Mouse (Mus musculus): ENCODE measurements around the gene Ankdd1a. TPM values are rescaled to one million over a fixed set of nuclear protein-coding genes. Genes with fewer than 3 reads are reported as not detected.

Ankdd1a gene
- total and polyA plus RNA-seq, 3 experiments: 0.22 TPM; not detected in 2

DNA sequence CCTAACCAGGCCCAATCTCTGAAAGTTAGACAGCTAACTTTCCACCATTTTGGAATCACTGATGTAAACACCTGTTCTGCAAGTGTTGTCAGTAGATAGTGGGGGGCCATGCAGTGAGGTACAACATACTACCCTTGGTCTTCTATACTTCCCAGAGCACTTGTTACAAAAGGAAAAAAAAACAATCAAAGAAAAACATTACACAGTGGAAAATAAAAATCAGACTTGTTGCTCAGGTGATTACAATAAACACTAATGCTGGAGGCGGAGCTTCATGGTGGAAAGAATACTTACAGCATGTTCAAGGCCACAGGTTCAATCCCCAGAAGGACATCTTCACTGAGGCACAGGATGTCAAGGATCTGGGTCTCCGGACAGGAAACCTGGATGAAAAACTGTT is 32.7 kb upstream of the Ankdd1a start:
- H3K36me3 ChIP-seq (replicated peaks): peaks cover 39% of the 10 kb centered on the region
- no peak for DNase-seq (ENCODE audit: low spot score)
- peaks cover 73% of the 10 kb centered on the region for H3K4me1 ChIP-seq (ENCODE audit: insufficient read depth, low read depth, low read length)
- H3K4me3 ChIP-seq (ENCODE audit: low read depth, low read length): no peak overlapping the region
- TF ChIP-seq TAL1 (conservative IDR thresholded peaks at IDR 0.05; ENCODE audit: low read depth, low read length) (no peak), GATA2 (IDR thresholded peaks at IDR 0.05; ENCODE audit: borderline replicate concordance, low read depth, low read length) (no peak), GATA1 (IDR thresholded peaks at IDR 0.05; ENCODE audit: borderline replicate concordance, low read length) (no peak), POLR2AphosphoS5 (IDR thresholded peaks at IDR 0.05; ENCODE audit: insufficient replicate concordance, low read depth, low read length) (no peak), CTCF (IDR thresholded peaks at IDR 0.05; ENCODE audit: low read depth, low read length) (no peak)
- H3K27me3 ChIP-seq (ENCODE audit: insufficient read depth, low read length): no peaks in the 10 kb centered on the region; the same call in 1 of the 2 replicates
- H3K9me3 ChIP-seq (replicated peaks): no peaks in the 10 kb centered on the region
- ATAC-seq (ENCODE audit: extremely low read depth, insufficient number of reproducible peaks, low FRiP score, poor library complexity, severe bottlenecking): no peak

- ATAC-seq (ENCODE audit: extremely low read depth, insufficient number of reproducible peaks, low FRiP score, poor library complexity, severe bottlenecking): no peak
- no peak for DNase-seq (ENCODE audit: low spot score)
- Histone ChIP-seq H3K4me1 (ENCODE audit: insufficient read depth, low read depth, low read length) (peaks cover 73% of the 10 kb centered on the region), H3K9me3 (replicated peaks) (no peaks in the 10 kb centered on the region), H3K4me3 (ENCODE audit: low read depth, low read length) (no peak overlapping the region), H3K27me3 (ENCODE audit: insufficient read depth, low read length) (peaks cover under 1% of the 10 kb centered on the region; the same call in 1 of the 2 replicates), H3K36me3 (replicated peaks) (peaks cover 33% of the 10 kb centered on the region)
- TF ChIP-seq GATA2 (IDR thresholded peaks at IDR 0.05; ENCODE audit: borderline replicate concordance, low read depth, low read length) (no peak), TAL1 (conservative IDR thresholded peaks at IDR 0.05; ENCODE audit: low read depth, low read length) (no peak), POLR2AphosphoS5 (IDR thresholded peaks at IDR 0.05; ENCODE audit: insufficient replicate concordance, low read depth, low read length) (no peak), GATA1 (IDR thresholded peaks at IDR 0.05; ENCODE audit: borderline replicate concordance, low read length) (no peak), CTCF (IDR thresholded peaks at IDR 0.05; ENCODE audit: low read depth, low read length) (no peak)
These were observed 32.1 kb upstream of the Ankdd1a start for GRCm38 (mm10) chr9:65552141-65552540.

GRCm38 (mm10) chr9:65551035-65551434 is 31.0 kb upstream of the Ankdd1a start:
- no peak for TF ChIP-seq POLR2AphosphoS5 (IDR thresholded peaks at IDR 0.05; ENCODE audit: insufficient replicate concordance, low read depth, low read length)
- no peak for TF ChIP-seq TAL1 (conservative IDR thresholded peaks at IDR 0.05; ENCODE audit: low read depth, low read length)
- TF ChIP-seq GATA1 (IDR thresholded peaks at IDR 0.05; ENCODE audit: borderline replicate concordance, low read length): no peak
- TF ChIP-seq GATA2 (IDR thresholded peaks at IDR 0.05; ENCODE audit: borderline replicate concordance, low read depth, low read length): no peak
- TF ChIP-seq CTCF (IDR thresholded peaks at IDR 0.05; ENCODE audit: low read depth, low read length): no peak
- no peaks in the 10 kb centered on the region for H3K9me3 ChIP-seq (replicated peaks)
- H3K4me3 ChIP-seq (ENCODE audit: low read depth, low read length): no peak overlapping the region
- peaks cover 22% of the 10 kb centered on the region for H3K36me3 ChIP-seq (replicated peaks)
- DNase-seq (ENCODE audit: low spot score) (no peak), ATAC-seq (ENCODE audit: extremely low read depth, insufficient number of reproducible peaks, low FRiP score, poor library complexity, severe bottlenecking) (0 out of 2 replicates have a peak, but pooled peaks have one; percentile 11)
- H3K4me1 ChIP-seq (ENCODE audit: insufficient read depth, low read depth, low read length): peaks cover 70% of the 10 kb centered on the region
- H3K27me3 ChIP-seq (ENCODE audit: insufficient read depth, low read length): peaks cover 3% of the 10 kb centered on the region; the same call in 1 of the 2 replicates

DNA sequence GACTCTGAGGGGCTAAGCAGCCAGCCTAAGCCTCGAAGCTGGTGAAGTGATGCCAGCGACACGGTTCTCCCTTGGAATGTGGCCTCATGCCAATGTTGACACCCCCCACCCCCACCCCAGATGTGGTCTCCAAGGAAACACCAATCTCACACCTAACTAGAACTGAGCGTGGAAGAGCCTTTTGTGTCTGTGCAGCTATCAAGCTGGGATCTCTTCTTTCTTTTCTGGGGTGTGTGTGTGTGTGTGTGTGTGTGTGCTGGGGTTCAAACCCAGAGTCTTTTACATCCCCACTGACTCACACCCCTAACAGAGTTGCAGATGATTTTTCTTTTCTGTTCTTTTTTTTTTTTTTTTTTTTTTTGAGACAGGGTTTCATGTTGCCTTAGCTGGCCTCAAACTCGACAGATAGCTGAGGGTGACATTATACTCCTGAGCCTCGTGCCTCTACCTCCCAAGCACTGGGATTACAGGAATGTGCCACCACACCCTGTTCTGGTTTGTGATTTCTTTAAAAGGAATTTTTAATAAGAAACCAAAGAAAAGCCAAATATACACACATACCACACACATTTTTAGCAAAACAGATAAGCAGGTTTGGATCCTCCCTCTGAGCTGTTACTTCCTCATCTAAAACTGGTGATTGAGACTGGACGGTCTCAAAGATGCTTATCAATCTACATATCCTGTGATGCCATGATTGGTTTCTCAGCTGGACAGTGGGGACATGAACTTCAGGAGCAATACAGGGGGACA is 30.3 kb upstream of the Ankdd1a start:
- Histone ChIP-seq H3K27me3 (ENCODE audit: insufficient read depth, low read length) (peaks cover 3% of the 10 kb centered on the region; the same call in 1 of the 2 replicates), H3K4me3 (ENCODE audit: low read depth, low read length) (no peak overlapping the region), H3K4me1 (ENCODE audit: insufficient read depth, low read depth, low read length) (peaks cover 69% of the 10 kb centered on the region), H3K36me3 (replicated peaks) (peaks cover 14% of the 10 kb centered on the region), H3K9me3 (replicated peaks) (no peaks in the 10 kb centered on the region)
- ATAC-seq (ENCODE audit: extremely low read depth, insufficient number of reproducible peaks, low FRiP score, poor library complexity, severe bottlenecking): no peak; the same call in 1 of the 2 replicates
- DNase-seq (ENCODE audit: low spot score): no peak
- no peak for TF ChIP-seq CTCF (IDR thresholded peaks at IDR 0.05; ENCODE audit: low read depth, low read length)
- TF ChIP-seq GATA2 (IDR thresholded peaks at IDR 0.05; ENCODE audit: borderline replicate concordance, low read depth, low read length): no peak
- no peak for TF ChIP-seq TAL1 (conservative IDR thresholded peaks at IDR 0.05; ENCODE audit: low read depth, low read length)
- TF ChIP-seq POLR2AphosphoS5 (IDR thresholded peaks at IDR 0.05; ENCODE audit: insufficient replicate concordance, low read depth, low read length): no peak
- TF ChIP-seq GATA1 (IDR thresholded peaks at IDR 0.05; ENCODE audit: borderline replicate concordance, low read length): no peak

DNA sequence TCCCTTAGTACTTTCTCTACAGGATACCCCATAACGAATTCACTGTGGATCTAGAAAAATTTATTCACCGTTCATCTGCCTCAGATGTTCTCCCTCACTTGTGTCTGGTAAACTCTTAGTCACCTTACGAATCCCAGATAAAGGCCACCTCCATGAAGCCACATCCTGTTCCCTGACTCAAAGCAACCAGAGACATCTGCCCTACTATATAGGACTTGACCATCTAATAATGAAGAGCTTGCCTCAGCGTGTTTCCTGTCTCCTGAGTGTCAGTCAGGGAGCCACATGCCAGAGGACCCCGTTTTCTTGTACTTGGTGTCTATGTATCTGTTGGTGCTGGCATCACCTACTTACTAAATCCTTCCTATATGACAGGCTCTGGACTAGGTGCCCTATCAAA is 29.6 kb upstream of the Ankdd1a start:
- no peak for DNase-seq (ENCODE audit: low spot score)
- TF ChIP-seq GATA1 (IDR thresholded peaks at IDR 0.05; ENCODE audit: borderline replicate concordance, low read length) (no peak), POLR2AphosphoS5 (IDR thresholded peaks at IDR 0.05; ENCODE audit: insufficient replicate concordance, low read depth, low read length) (no peak), GATA2 (IDR thresholded peaks at IDR 0.05; ENCODE audit: borderline replicate concordance, low read depth, low read length) (no peak), CTCF (IDR thresholded peaks at IDR 0.05; ENCODE audit: low read depth, low read length) (no peak), TAL1 (conservative IDR thresholded peaks at IDR 0.05; ENCODE audit: low read depth, low read length) (no peak)
- Histone ChIP-seq H3K9me3 (replicated peaks) (no peaks in the 10 kb centered on the region), H3K36me3 (replicated peaks) (peaks cover 10% of the 10 kb centered on the region), H3K4me1 (ENCODE audit: insufficient read depth, low read depth, low read length) (peaks cover 65% of the 10 kb centered on the region), H3K4me3 (ENCODE audit: low read depth, low read length) (no peak overlapping the region), H3K27me3 (ENCODE audit: insufficient read depth, low read length) (peaks cover 3% of the 10 kb centered on the region; the same call in 1 of the 2 replicates)
- ATAC-seq (ENCODE audit: extremely low read depth, insufficient number of reproducible peaks, low FRiP score, poor library complexity, severe bottlenecking): no peak

GRCm38 (mm10) chr9:65549139-65549538 is 29.1 kb upstream of the Ankdd1a start:
- H3K4me3 ChIP-seq (ENCODE audit: low read depth, low read length): no peak overlapping the region
- TF ChIP-seq GATA1 (IDR thresholded peaks at IDR 0.05; ENCODE audit: borderline replicate concordance, low read length): no peak
- TF ChIP-seq POLR2AphosphoS5 (IDR thresholded peaks at IDR 0.05; ENCODE audit: insufficient replicate concordance, low read depth, low read length): no peak
- TF ChIP-seq TAL1 (conservative IDR thresholded peaks at IDR 0.05; ENCODE audit: low read depth, low read length): no peak
- no peak for TF ChIP-seq CTCF (IDR thresholded peaks at IDR 0.05; ENCODE audit: low read depth, low read length)
- TF ChIP-seq GATA2 (IDR thresholded peaks at IDR 0.05; ENCODE audit: borderline replicate concordance, low read depth, low read length): no peak
- no peak for DNase-seq (ENCODE audit: low spot score)
- peaks cover 60% of the 10 kb centered on the region for H3K4me1 ChIP-seq (ENCODE audit: insufficient read depth, low read depth, low read length)
- H3K27me3 ChIP-seq (ENCODE audit: insufficient read depth, low read length): peaks cover 3% of the 10 kb centered on the region; the same call in 1 of the 2 replicates
- H3K36me3 ChIP-seq (replicated peaks): peaks cover 5% of the 10 kb centered on the region
- ATAC-seq (ENCODE audit: extremely low read depth, insufficient number of reproducible peaks, low FRiP score, poor library complexity, severe bottlenecking): no peak
- no peaks in the 10 kb centered on the region for H3K9me3 ChIP-seq (replicated peaks)

All from G1E (cell line).